Mouse (Mus musculus) hindbrain, postnatal 0 days (tissue): ENCODE measurements at regions not wholly inside any gene's neighbourhood (a gene's known extent, or its start where the extent isn't known, plus 50 kb on each side); places are given as distances from the start of the nearest gene placed in this dataset.

ENCODE experiments used
- ATAC-seq: fragments of 200-750 bp; cut with Nextera tagmentation; 2 replicates; pipeline ENCODE4 v1.8.0; 2017; ENCODE audit warnings: mild to moderate bottlenecking, moderate TSS enrichment, moderate library complexity
- DNase-seq: peaks from one replicate; pipeline ENCODE4 v3.0.0-alpha.2; 2015; ENCODE audit warnings: low spot score
- H3K27ac ChIP-seq: fragments of 300-500 bp; sonication (generic); 2 replicates; pipeline ENCODE4 v1.5.1; 2014; ENCODE audit warnings: mild to moderate bottlenecking
- H3K27me3 ChIP-seq: fragments of 300-500 bp; sonication (generic); 2 replicates; pipeline ENCODE4 v1.6.1; 2014; ENCODE audit warnings: low read length, mixed read lengths; ENCODE audit not compliant: insufficient read depth
- H3K36me3 ChIP-seq: fragments of 300-500 bp; sonication (generic); 2 replicates; pipeline ENCODE4 v1.6.1; 2014; ENCODE audit warnings: low read length, mixed read lengths; ENCODE audit not compliant: insufficient read depth
- H3K4me1 ChIP-seq: fragments of 300-500 bp; sonication (generic); 2 replicates; pipeline ENCODE4 v1.6.1; 2014; ENCODE audit warnings: antibody characterized with exemption, low read length, mixed read lengths; ENCODE audit not compliant: insufficient read depth
- H3K4me2 ChIP-seq: fragments of 300-500 bp; sonication (generic); 2 replicates; pipeline ENCODE4 v1.6.1; 2014; ENCODE audit warnings: low read depth, mild to moderate bottlenecking, low read length, moderate library complexity, mixed read lengths
- H3K4me3 ChIP-seq: fragments of 300-500 bp; sonication (generic); 2 replicates; pipeline ENCODE4 v1.5.1; 2014; ENCODE audit warnings: low read length
- H3K9ac ChIP-seq: fragments of 300-500 bp; sonication (generic); replicated peaks from 2 replicates; pipeline ENCODE4 v1.6.1; 2014; ENCODE audit warnings: mild to moderate bottlenecking, low read length, moderate library complexity, mixed read lengths
- H3K9me3 ChIP-seq: fragments of 300-500 bp; sonication (generic); 2 replicates; pipeline ENCODE4 v1.6.1; 2016; ENCODE audit warnings: low read length, mixed read lengths
- CTCF ChIP-seq: IDR thresholded peaks from 2 replicates; pipeline ENCODE4 v1.5.1; 2016; ENCODE audit warnings: antibody characterized with exemption, control low read depth, low read depth
- WGBS: fragments of 180-500 bp; shearing (Covaris S2); extraction: QIAGEN DNeasy Blood & Tissue Kit; methylation state at CpG from one replicate; pipeline ENCODE4 v1.1.7; 2014; 5-methylcytosine and 5-hydroxymethylcytosine counted together

GRCm38 (mm10) chr16:15220961-15221547 is 96.2 kb upstream of the Gm21897 start:
- no peaks in the 10 kb centered on the region for H3K27me3 ChIP-seq
- H3K27ac ChIP-seq, result no peak overlapping the region
- H3K9me3 ChIP-seq, result no peaks in the 10 kb centered on the region
- H3K9ac ChIP-seq, result no peak overlapping the region
- DNase-seq (no peak), ATAC-seq (no peak)
- no peak for TF ChIP-seq CTCF
- no peaks in the 10 kb centered on the region for H3K36me3 ChIP-seq
- H3K4me3 ChIP-seq, result no peak overlapping the region
- 72% methylated on average over 4 of the region's 4 CpGs for WGBS
- no peak overlapping the region for H3K4me2 ChIP-seq
- no peaks in the 10 kb centered on the region for H3K4me1 ChIP-seq

GRCm38 (mm10) chr16:15237836-15238235 is 79.4 kb upstream of the Gm21897 start:
- DNase-seq, result no peak
- Histone ChIP-seq H3K9ac (no peak overlapping the region), H3K4me3 (no peak overlapping the region), H3K27ac (no peak overlapping the region), H3K36me3 (no peaks in the 10 kb centered on the region), H3K4me2 (no peak overlapping the region), H3K4me1 (no peaks in the 10 kb centered on the region), H3K9me3 (no peaks in the 10 kb centered on the region), H3K27me3 (no peaks in the 10 kb centered on the region)
- ATAC-seq, result no peak
- no peak for TF ChIP-seq CTCF

- ATAC-seq (no peak), DNase-seq (no peak)
- H3K4me1 ChIP-seq, result no peaks in the 10 kb centered on the region
- no peak for TF ChIP-seq CTCF
- H3K4me3 ChIP-seq, result no peak overlapping the region
- no peak overlapping the region for H3K4me2 ChIP-seq
- H3K27ac ChIP-seq, result no peak overlapping the region
- no peak overlapping the region for H3K9ac ChIP-seq
- H3K27me3 ChIP-seq, result no peaks in the 10 kb centered on the region
- H3K36me3 ChIP-seq, result no peaks in the 10 kb centered on the region
- no peaks in the 10 kb centered on the region for H3K9me3 ChIP-seq
Measured at GRCm38 (mm10) chr16:15238449-15238848, 78.8 kb upstream of the Gm21897 start.

- H3K4me1 ChIP-seq, result no peaks in the 10 kb centered on the region
- TF ChIP-seq CTCF, result no peak
- H3K27ac ChIP-seq, result no peak overlapping the region
- no peak overlapping the region for H3K9ac ChIP-seq
- no peaks in the 10 kb centered on the region for H3K27me3 ChIP-seq
- DNase-seq, result no peak
- no peaks in the 10 kb centered on the region for H3K36me3 ChIP-seq
- H3K9me3 ChIP-seq, result no peaks in the 10 kb centered on the region
- H3K4me3 ChIP-seq, result no peak overlapping the region
- ATAC-seq, result no peak
- H3K4me2 ChIP-seq, result no peak overlapping the region
Measured at GRCm38 (mm10) chr16:15250186-15250585, 67.1 kb upstream of the Gm21897 start.

- no peak for ATAC-seq
- Histone ChIP-seq H3K36me3 (no peaks in the 10 kb centered on the region), H3K9me3 (no peaks in the 10 kb centered on the region), H3K4me2 (no peak overlapping the region), H3K27me3 (no peaks in the 10 kb centered on the region), H3K4me1 (no peaks in the 10 kb centered on the region), H3K9ac (no peak overlapping the region), H3K4me3 (no peak overlapping the region), H3K27ac (no peak overlapping the region)
- TF ChIP-seq CTCF, result no peak
- DNase-seq, result no peak
- 83% methylated on average over 2 of the region's 2 CpGs for WGBS
Measured at GRCm38 (mm10) chr16:15251686-15252085, 65.6 kb upstream of the Gm21897 start.

GRCm38 (mm10) chr16:15252666-15253347 is 64.5 kb upstream of the Gm21897 start:
- no peaks in the 10 kb centered on the region for H3K36me3 ChIP-seq
- DNase-seq (no peak), ATAC-seq (no peak)
- TF ChIP-seq CTCF, result no peak
- H3K4me1 ChIP-seq, result no peaks in the 10 kb centered on the region
- H3K9me3 ChIP-seq, result no peaks in the 10 kb centered on the region
- H3K4me3 ChIP-seq, result no peak overlapping the region
- WGBS, result 87% methylated on average over 6 of the region's 6 CpGs
- no peak overlapping the region for H3K27ac ChIP-seq
- no peak overlapping the region for H3K9ac ChIP-seq
- H3K27me3 ChIP-seq, result no peaks in the 10 kb centered on the region
- no peak overlapping the region for H3K4me2 ChIP-seq

- H3K4me1 ChIP-seq, result no peaks in the 10 kb centered on the region
- H3K4me3 ChIP-seq, result no peak overlapping the region
- no peaks in the 10 kb centered on the region for H3K27me3 ChIP-seq
- H3K27ac ChIP-seq, result no peak overlapping the region
- H3K4me2 ChIP-seq, result no peak overlapping the region
- ATAC-seq, result no peak
- no peak overlapping the region for H3K9ac ChIP-seq
- H3K9me3 ChIP-seq, result no peaks in the 10 kb centered on the region
- no peaks in the 10 kb centered on the region for H3K36me3 ChIP-seq
- no peak for TF ChIP-seq CTCF
- no peak for DNase-seq
- WGBS, result 73% methylated on average over 3 of the region's 3 CpGs
Measured at GRCm38 (mm10) chr16:15253348-15253693, 63.9 kb upstream of the Gm21897 start.
